Mouse (Mus musculus) CH12.LX (cell line): ENCODE measurements around the gene Tpst2. TPM values are rescaled to one million over a fixed set of nuclear protein-coding genes. Genes with fewer than 3 reads are reported as not detected.

ENCODE experiments used
- DNase-seq: peaks from one replicate; pipeline ENCODE4 v3.0.0-alpha.2; 2013; ENCODE audit errors: extremely low read depth
- H3K27ac ChIP-seq: 2 replicates; pipeline ENCODE4 v1.5.1; 2012; ENCODE audit warnings: low read depth, mild to moderate bottlenecking, control low read depth, moderate library complexity; ENCODE audit not compliant: insufficient read depth
- H3K27me3 ChIP-seq: replicated peaks from 2 replicates; pipeline ENCODE3; 2012; ENCODE audit warnings: inconsistent platforms
- H3K36me3 ChIP-seq, 2 experiments: replicated peaks in 1 of 2; 2 replicates each; pipeline versions ENCODE3 to v1.6.1; 2012; ENCODE audit warnings: inconsistent platforms in 1 of 2, low read length in 1 of 2, mild to moderate bottlenecking in 1 of 2, mixed read lengths in 1 of 2, moderate library complexity in 1 of 2; ENCODE audit not compliant: control insufficient read depth in 1 of 2, insufficient read depth in 1 of 2
- H3K4me1 ChIP-seq, 2 experiments: 2 replicates each; pipeline ENCODE4 v1.6.1; 2012; ENCODE audit warnings: inconsistent platforms in 1 of 2, moderate library complexity in 1 of 2; ENCODE audit not compliant: insufficient read depth in 2 of 2, control insufficient read depth in 1 of 2
- H3K4me2 ChIP-seq: 2 replicates; pipeline ENCODE4 v1.6.1; 2012; ENCODE audit warnings: low read depth, mild to moderate bottlenecking, control low read depth; ENCODE audit not compliant: poor library complexity, insufficient read depth, severe bottlenecking
- H3K4me3 ChIP-seq, 3 experiments: fragments of 150-350 bp in 1 of 3; sonication (generic) in 1 of 3; replicated peaks in 1 of 3; 2 replicates each; pipeline versions ENCODE3 to v1.5.1; 2011 to 2012; ENCODE audit warnings: low read depth in 2 of 3, low read length in 2 of 3, mild to moderate bottlenecking in 2 of 3, moderate library complexity in 2 of 3, control low read depth in 1 of 3, improper control_type of control experiment in 1 of 3, inconsistent platforms in 1 of 3, mixed read lengths in 1 of 3; ENCODE audit not compliant: poor library complexity in 1 of 3
- H3K79me2 ChIP-seq: replicated peaks from 2 replicates; pipeline ENCODE4 v1.6.1; 2012; ENCODE audit warnings: mild to moderate bottlenecking, moderate library complexity; ENCODE audit not compliant: control insufficient read depth, poor library complexity, insufficient read depth, severe bottlenecking; ENCODE audit errors: extremely low read depth
- H3K9ac ChIP-seq: 2 replicates; pipeline ENCODE4 v1.6.1; 2012; ENCODE audit warnings: low read depth, mild to moderate bottlenecking, control low read depth, moderate library complexity; ENCODE audit not compliant: insufficient read depth
- H3K9me3 ChIP-seq: replicated peaks from 2 replicates; pipeline ENCODE3; 2012; ENCODE audit warnings: low read length, inconsistent platforms, mixed read lengths
- CHD1 ChIP-seq: IDR thresholded peaks from 2 replicates; pipeline ENCODE4 v1.6.1; 2012; ENCODE audit warnings: low read depth, low read length, improper control_type of control experiment, inconsistent platforms
- CHD2 ChIP-seq: IDR thresholded peaks from 2 replicates; pipeline ENCODE4 v1.6.1; 2011; ENCODE audit warnings: low read length, improper control_type of control experiment
- CTCF ChIP-seq, 2 experiments: IDR thresholded peaks in 1 of 2; conservative IDR thresholded peaks in 1 of 2; 2 replicates each; pipeline ENCODE4 v1.5.1; 2011 to 2012; ENCODE audit warnings: low read depth in 2 of 2, low read length in 2 of 2, improper control_type of control experiment in 1 of 2, inconsistent platforms in 1 of 2, mild to moderate bottlenecking in 1 of 2, moderate library complexity in 1 of 2
- E2F4 ChIP-seq: IDR thresholded peaks from 2 replicates; pipeline ENCODE4 v1.6.1; 2011; ENCODE audit warnings: low read depth, low read length, improper control_type of control experiment; ENCODE audit not compliant: insufficient replicate concordance
- ETS1 ChIP-seq: conservative IDR thresholded peaks from 2 replicates; pipeline ENCODE4 v1.6.1; 2012; ENCODE audit warnings: low read depth, mild to moderate bottlenecking, inconsistent platforms, low read length, improper control_type of control experiment, moderate library complexity
- GABPA ChIP-seq: IDR thresholded peaks from 2 replicates; pipeline ENCODE4 v1.6.1; 2012; ENCODE audit warnings: low read depth, low read length, improper control_type of control experiment, inconsistent platforms; ENCODE audit not compliant: insufficient replicate concordance
- HCFC1 ChIP-seq: IDR thresholded peaks from 2 replicates; pipeline ENCODE4 v1.6.1; 2012; ENCODE audit warnings: low read depth, mild to moderate bottlenecking, inconsistent platforms, low read length, improper control_type of control experiment
- IRF4 ChIP-seq: IDR thresholded peaks from 2 replicates; pipeline ENCODE4 v1.6.1; 2014; ENCODE audit warnings: low read depth, mild to moderate bottlenecking, inconsistent platforms, low read length, improper control_type of control experiment
- KAT2A ChIP-seq: IDR thresholded peaks from 2 replicates; pipeline ENCODE4 v1.6.1; 2012; ENCODE audit warnings: low read length, improper control_type of control experiment, inconsistent platforms; ENCODE audit not compliant: insufficient replicate concordance
- MAFK ChIP-seq: IDR thresholded peaks from 2 replicates; pipeline ENCODE4 v1.6.1; 2011; ENCODE audit warnings: low read length, improper control_type of control experiment; ENCODE audit not compliant: insufficient replicate concordance
- MAX ChIP-seq: IDR thresholded peaks from 2 replicates; pipeline ENCODE4 v1.6.1; 2011; ENCODE audit warnings: low read length, improper control_type of control experiment
- MAZ ChIP-seq: IDR thresholded peaks from 2 replicates; pipeline ENCODE4 v1.6.1; 2012; ENCODE audit warnings: low read depth, mild to moderate bottlenecking, inconsistent platforms, low read length, improper control_type of control experiment, moderate library complexity
- MEF2A ChIP-seq: IDR thresholded peaks from 2 replicates; pipeline ENCODE4 v1.6.1; 2014; ENCODE audit warnings: low read depth, mild to moderate bottlenecking, inconsistent platforms, low read length, improper control_type of control experiment, borderline replicate concordance
- NRF1 ChIP-seq: IDR thresholded peaks from 2 replicates; pipeline ENCODE4 v1.6.1; 2014; ENCODE audit warnings: low read depth, mild to moderate bottlenecking, inconsistent platforms, low read length, improper control_type of control experiment, moderate library complexity
- PAX5 ChIP-seq: IDR thresholded peaks from 2 replicates; pipeline ENCODE4 v1.6.1; 2012; ENCODE audit warnings: low read length, inconsistent platforms, mixed read lengths
- POLR2AphosphoS2 ChIP-seq: IDR thresholded peaks from 2 replicates; pipeline ENCODE4 v1.6.1; 2011; ENCODE audit warnings: low read depth, low read length, improper control_type of control experiment
- RAD21 ChIP-seq: IDR thresholded peaks from 2 replicates; pipeline ENCODE4 v1.6.1; 2011; ENCODE audit warnings: low read depth, mild to moderate bottlenecking, low read length, improper control_type of control experiment, moderate library complexity
- SMC3 ChIP-seq: IDR thresholded peaks from 2 replicates; pipeline ENCODE4 v1.6.1; 2011; ENCODE audit warnings: low read depth, low read length, improper control_type of control experiment
- TBP ChIP-seq: conservative IDR thresholded peaks from 2 replicates; pipeline ENCODE4 v1.6.1; 2011; ENCODE audit warnings: low read depth, low read length, improper control_type of control experiment
- USF2 ChIP-seq: conservative IDR thresholded peaks from 2 replicates; pipeline ENCODE4 v1.6.1; 2011; ENCODE audit warnings: low read depth, low read length, improper control_type of control experiment
- ZC3H11A ChIP-seq: IDR thresholded peaks from 2 replicates; pipeline ENCODE4 v1.6.1; 2012; ENCODE audit warnings: low read depth, mild to moderate bottlenecking, inconsistent platforms, low read length, improper control_type of control experiment
- ZMIZ1 ChIP-seq: IDR thresholded peaks from 2 replicates; pipeline ENCODE4 v1.6.1; 2012; ENCODE audit warnings: low read depth, mild to moderate bottlenecking, inconsistent platforms, low read length, improper control_type of control experiment
- ZNF384 ChIP-seq: IDR thresholded peaks from 2 replicates; pipeline ENCODE4 v1.6.1; 2012; ENCODE audit warnings: low read depth, low read length, improper control_type of control experiment, inconsistent platforms
- dilution Hi-C: fragments of 300-500 bp; cut with MboI; formaldehyde crosslinking; loops from 2 replicates; pipeline ENCODE4 v1.14.3; 2020; ENCODE audit warnings: low sequenced_read_pairs; ENCODE audit not compliant: extremely low pct_unique_long_range_greater_than_20kb, extremely low pct_ligation_motif_present
- in situ Hi-C: fragments of 300-500 bp; cut with MboI; formaldehyde crosslinking; loops from 3 replicates; pipeline ENCODE4 v1.14.3; 2019; ENCODE audit warnings: low sequenced_read_pairs, low pct_ligation_motif_present, low pct_unique_long_range_greater_than_20kb, mixed read lengths
- polyA plus RNA-seq: library from polyadenylated mRNA; unstranded; fragments of >175 nt; gene quantifications from 2 replicates; pipeline ENCODE4 v1.2.1, GENCODE M21; 2012; ENCODE audit warnings: low read depth; ENCODE audit not compliant: insufficient read length
- total RNA-seq, 2 experiments: library from RNA; depleted of rRNA; stranded (reverse); fragments of 300-350 nt in 1 of 2; fragments of >200 nt in 1 of 2; gene quantifications; 2 replicates each; pipeline ENCODE4 v1.2.3; 2012 to 2014

Gene Tpst2
- total and polyA plus RNA-seq, 3 experiments, result 12.6 to 20.7 (median 15.6) TPM

- Histone ChIP-seq H3K79me2 (no peaks in the 10 kb centered on the region), H3K36me3 (no peaks in the 10 kb centered on the region), H3K4me1 (no peaks in the 10 kb centered on the region; a peak in 1 of 4 replicates), H3K4me3 (no peak overlapping the region), H3K4me2 (no peak overlapping the region), H3K27ac (no peak overlapping the region), H3K9ac (no peak overlapping the region), H3K27me3 (peaks cover 52% of the 10 kb centered on the region), H3K9me3 (peaks cover 9% of the 10 kb centered on the region)
- dilution Hi-C loops, result no loop called here
- no peak for DNase-seq
- in situ Hi-C loops, result loop anchor here (5.0 to 25.0 kb wide), 3 partner anchors 73 to 793 kb away; no protein-coding TSS in a partner anchor
- TF ChIP-seq ZC3H11A (no peak), ZMIZ1 (no peak), TBP (no peak), CTCF (conservative IDR thresholded peaks at IDR 0.05 in 1 of 2, IDR thresholded peaks at IDR 0.05 in 1 of 2; ENCODE audit: low read depth in 2 of 2, low read length in 2 of 2) (no peak), E2F4 (no peak), MAZ (no peak), POLR2AphosphoS2 (no peak), ETS1 (no peak), HCFC1 (no peak), KAT2A (no peak), PAX5 (no peak), IRF4 (no peak), ZNF384 (no peak)
Observed at GRCm38 (mm10) chr5:112244275-112244562, 32.3 kb upstream of the Tpst2 start.

- H3K27ac ChIP-seq, result no peak overlapping the region
- H3K9me3 ChIP-seq, result peaks cover 9% of the 10 kb centered on the region
- H3K27me3 ChIP-seq, result peaks cover 54% of the 10 kb centered on the region
- H3K4me2 ChIP-seq, result no peak overlapping the region
- no peaks in the 10 kb centered on the region; a peak in 1 of 4 replicates for H3K4me1 ChIP-seq
- H3K4me3 ChIP-seq, result no peak overlapping the region
- H3K9ac ChIP-seq, result no peak overlapping the region
- TF ChIP-seq MAFK, result no peak
- no peak for TF ChIP-seq ZNF384
- no peak for TF ChIP-seq ZMIZ1
- TF ChIP-seq MAZ, result no peak
- TF ChIP-seq TBP, result no peak
- no peak for TF ChIP-seq CHD1
- TF ChIP-seq USF2, result no peak
- TF ChIP-seq ZC3H11A, result no peak
- TF ChIP-seq E2F4, result no peak
- no peak for TF ChIP-seq PAX5
- no peak for TF ChIP-seq SMC3
- TF ChIP-seq GABPA, result no peak
- TF ChIP-seq ETS1, result no peak
- TF ChIP-seq CTCF (conservative IDR thresholded peaks at IDR 0.05 in 1 of 2, IDR thresholded peaks at IDR 0.05 in 1 of 2; ENCODE audit: low read depth in 2 of 2, low read length in 2 of 2), result no peak
- TF ChIP-seq CHD2, result no peak
- no peak for TF ChIP-seq MAX
- TF ChIP-seq RAD21, result no peak
- no peak for TF ChIP-seq NRF1
- TF ChIP-seq MEF2A, result no peak
- no peak for DNase-seq
- H3K36me3 ChIP-seq, result no peaks in the 10 kb centered on the region
- no peaks in the 10 kb centered on the region for H3K79me2 ChIP-seq
- in situ Hi-C loops, result loop anchor here (5.0 to 25.0 kb wide), 3 partner anchors 72 to 792 kb away; no protein-coding TSS in a partner anchor
- dilution Hi-C loops, result no loop called here
Observed at GRCm38 (mm10) chr5:112244890-112245615, 31.4 kb upstream of the Tpst2 start.
